Mouse (Mus musculus) liver, postnatal 0 days (tissue): ENCODE measurements at regions not wholly inside any gene's neighbourhood (a gene's known extent, or its start where the extent isn't known, plus 50 kb on each side); places are given as distances from the start of the nearest gene placed in this dataset.
A peak's percentile ranks its signal among the peaks of the same experiment; 100 is the strongest.

ENCODE experiments used
- ATAC-seq: fragments of 200-750 bp; cut with Nextera tagmentation; 2 replicates; pipeline ENCODE4 v1.8.0; 2017; ENCODE audit warnings: mild to moderate bottlenecking, moderate library complexity
- DNase-seq: peaks from one replicate; pipeline ENCODE4 v3.0.0-alpha.2; 2016
- H3K27ac ChIP-seq: fragments of 300-500 bp; sonication (generic); 2 replicates; pipeline ENCODE4 v1.5.1; 2014; ENCODE audit warnings: antibody characterized with exemption, moderate library complexity, mild to moderate bottlenecking, low read depth
- H3K27me3 ChIP-seq: fragments of 300-500 bp; sonication (generic); 2 replicates; pipeline ENCODE4 v1.6.1; 2014; ENCODE audit warnings: low read length, control low read depth, mixed read lengths; ENCODE audit not compliant: insufficient read depth
- H3K36me3 ChIP-seq: fragments of 300-500 bp; sonication (generic); replicated peaks from 2 replicates; pipeline ENCODE4 v1.6.1; 2014; ENCODE audit warnings: mild to moderate bottlenecking, control low read depth, low read length, moderate library complexity, mixed read lengths; ENCODE audit not compliant: insufficient read depth
- H3K4me1 ChIP-seq: fragments of 300-500 bp; sonication (generic); 2 replicates; pipeline ENCODE4 v1.6.1; 2014; ENCODE audit warnings: antibody characterized with exemption, mild to moderate bottlenecking, control low read depth; ENCODE audit not compliant: insufficient read depth
- H3K4me2 ChIP-seq: fragments of 300-500 bp; sonication (generic); 2 replicates; pipeline ENCODE4 v1.6.1; 2014; ENCODE audit warnings: low read depth, mild to moderate bottlenecking, low read length, moderate library complexity, mixed read lengths
- H3K4me3 ChIP-seq: fragments of 300-500 bp; sonication (generic); 2 replicates; pipeline ENCODE4 v1.5.1; 2014; ENCODE audit warnings: low read depth, low read length
- H3K9ac ChIP-seq: fragments of 300-500 bp; sonication (generic); replicated peaks from 2 replicates; pipeline ENCODE4 v1.6.1; 2014; ENCODE audit warnings: mild to moderate bottlenecking, moderate library complexity
- H3K9me3 ChIP-seq: fragments of 300-500 bp; sonication (generic); 2 replicates; pipeline ENCODE4 v1.6.1; 2016; ENCODE audit warnings: mild to moderate bottlenecking, control low read depth, low read length, mixed read lengths
- CTCF ChIP-seq: sonication (generic); IDR thresholded peaks from 2 replicates; pipeline ENCODE4 v1.5.1; 2016; ENCODE audit warnings: antibody characterized with exemption, low read depth
- EP300 ChIP-seq: IDR thresholded peaks from 2 replicates; pipeline ENCODE4 v1.6.1; 2016; ENCODE audit warnings: antibody characterized with exemption, low read depth, mild to moderate bottlenecking
- WGBS: fragments of 180-500 bp; shearing (Covaris S2); extraction: QIAGEN DNeasy Blood & Tissue Kit; methylation state at CpG from one replicate; pipeline ENCODE4 v1.1.7; 2014; ENCODE audit not compliant: insufficient replicate concordance; 5-methylcytosine and 5-hydroxymethylcytosine counted together

DNA sequence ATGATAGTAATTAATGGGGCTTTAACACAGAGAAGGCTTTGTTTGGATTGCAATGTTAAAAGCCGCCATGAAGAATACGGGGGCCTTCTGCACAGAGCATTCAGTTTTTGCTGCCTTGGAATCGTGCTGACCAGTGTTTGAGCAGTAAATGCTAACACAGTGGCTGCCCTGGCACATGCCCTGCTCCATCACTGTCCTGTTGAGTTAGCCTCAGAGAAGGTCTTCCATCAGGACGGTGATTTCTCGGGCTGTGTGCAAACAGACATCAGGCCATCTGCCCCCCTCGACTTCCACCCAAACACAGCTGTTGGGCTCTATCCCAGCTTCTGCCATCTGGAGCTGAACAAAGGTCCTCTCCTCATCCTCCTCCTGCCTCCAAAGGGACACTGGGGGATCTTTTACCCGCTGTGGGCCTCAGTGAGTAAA is 264.6 kb upstream of the Pfn2 start:
- DNase-seq (no peak), ATAC-seq (no peak)
- no peaks in the 10 kb centered on the region for H3K4me1 ChIP-seq
- no peak for TF ChIP-seq EP300
- no peak for TF ChIP-seq CTCF
- no peak overlapping the region for H3K27ac ChIP-seq
- WGBS, result 64% methylated on average over 7 of the region's 7 CpGs
- H3K4me2 ChIP-seq, result no peak overlapping the region
- H3K27me3 ChIP-seq, result no peaks in the 10 kb centered on the region
- H3K9ac ChIP-seq, result no peak overlapping the region
- no peak overlapping the region for H3K4me3 ChIP-seq
- H3K9me3 ChIP-seq, result no peaks in the 10 kb centered on the region
- no peaks in the 10 kb centered on the region for H3K36me3 ChIP-seq

DNA sequence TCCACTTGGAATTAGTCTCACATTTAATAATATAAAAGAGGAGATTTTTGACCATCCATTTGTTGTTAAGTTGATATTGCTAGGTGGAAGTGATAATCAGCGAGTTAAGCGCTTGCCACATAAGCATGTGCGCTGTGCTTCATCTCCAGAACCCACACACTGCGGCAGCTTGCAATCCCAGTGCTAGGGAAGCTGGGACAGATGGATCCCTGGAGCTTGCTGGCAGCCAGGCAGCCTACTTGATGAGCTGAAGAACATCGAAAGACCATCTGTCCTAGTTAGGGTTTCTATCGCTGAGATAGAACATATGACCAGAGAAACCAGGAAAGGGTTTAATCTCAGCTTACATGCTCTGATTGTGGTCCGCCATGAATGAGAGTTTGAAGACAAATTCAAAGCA is 266.1 kb upstream of the Pfn2 start:
- H3K27ac ChIP-seq, result no peak overlapping the region
- no peaks in the 10 kb centered on the region for H3K9me3 ChIP-seq
- WGBS, result 81% methylated on average over 7 of the region's 7 CpGs
- H3K9ac ChIP-seq, result no peak overlapping the region
- TF ChIP-seq CTCF (no peak), EP300 (no peak)
- no peaks in the 10 kb centered on the region for H3K4me1 ChIP-seq
- DNase-seq (no peak), ATAC-seq (no peak)
- no peak overlapping the region for H3K4me2 ChIP-seq
- H3K4me3 ChIP-seq, result no peak overlapping the region
- no peaks in the 10 kb centered on the region for H3K27me3 ChIP-seq
- no peaks in the 10 kb centered on the region for H3K36me3 ChIP-seq

DNA sequence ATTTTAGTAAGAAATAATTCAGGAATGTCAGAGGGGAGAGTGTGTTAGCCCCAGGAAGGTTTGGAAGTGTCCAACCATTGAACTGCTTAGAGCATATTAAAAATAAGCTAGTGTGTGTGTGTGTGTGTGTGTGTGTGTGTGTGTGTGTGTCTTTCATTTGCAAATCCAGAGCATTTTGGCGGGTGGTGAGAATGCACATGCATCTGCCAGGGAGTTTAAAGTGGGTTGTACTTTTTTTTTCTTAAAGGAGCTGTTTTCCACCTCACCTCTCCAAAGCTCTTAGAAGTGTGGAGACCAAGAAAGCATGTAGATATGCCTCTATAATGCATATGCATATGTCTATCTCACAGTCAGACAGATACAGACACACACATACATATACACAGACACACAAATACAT is 267.6 kb upstream of the Pfn2 start:
- TF ChIP-seq CTCF (no peak), EP300 (no peak)
- Histone ChIP-seq H3K27ac (no peak overlapping the region), H3K4me2 (no peak overlapping the region), H3K9me3 (no peaks in the 10 kb centered on the region), H3K9ac (no peak overlapping the region), H3K27me3 (no peaks in the 10 kb centered on the region), H3K4me1 (no peaks in the 10 kb centered on the region), H3K4me3 (no peak overlapping the region), H3K36me3 (no peaks in the 10 kb centered on the region)
- WGBS, result 68% methylated on average over 1 of the region's 1 CpGs
- DNase-seq (no peak), ATAC-seq (no peak)

DNA sequence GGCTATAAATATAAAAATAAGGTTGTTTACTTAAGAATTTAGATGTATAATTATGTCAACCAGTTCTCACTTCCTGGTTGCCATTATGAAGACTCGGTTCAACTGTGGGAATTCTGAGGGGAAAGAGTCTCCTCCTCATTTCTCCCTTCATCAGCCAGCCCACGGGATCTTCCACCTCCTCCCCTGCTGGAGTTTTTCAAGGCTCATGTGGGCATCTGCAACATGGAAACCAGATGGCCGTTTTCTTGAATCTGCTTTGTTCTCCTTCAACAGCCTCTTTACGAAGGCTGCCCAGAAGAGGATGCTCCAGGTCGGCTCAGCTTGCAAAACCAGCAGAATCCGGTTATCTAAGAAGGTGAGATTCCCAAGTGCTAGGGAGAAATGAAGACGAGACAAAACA is 269.0 kb upstream of the Pfn2 start:
- Histone ChIP-seq H3K9ac (no peak overlapping the region), H3K4me2 (no peak overlapping the region), H3K27ac (no peak overlapping the region), H3K4me3 (no peak overlapping the region), H3K4me1 (0 out of 2 replicates have a peak, but pooled peaks cover 2% of the 10 kb centered on the region), H3K36me3 (no peaks in the 10 kb centered on the region), H3K27me3 (no peaks in the 10 kb centered on the region), H3K9me3 (no peaks in the 10 kb centered on the region)
- no peak for TF ChIP-seq CTCF
- TF ChIP-seq EP300, result no peak
- DNase-seq (no peak), ATAC-seq (no peak)
- 66% methylated on average over 7 of the region's 7 CpGs for WGBS

DNA sequence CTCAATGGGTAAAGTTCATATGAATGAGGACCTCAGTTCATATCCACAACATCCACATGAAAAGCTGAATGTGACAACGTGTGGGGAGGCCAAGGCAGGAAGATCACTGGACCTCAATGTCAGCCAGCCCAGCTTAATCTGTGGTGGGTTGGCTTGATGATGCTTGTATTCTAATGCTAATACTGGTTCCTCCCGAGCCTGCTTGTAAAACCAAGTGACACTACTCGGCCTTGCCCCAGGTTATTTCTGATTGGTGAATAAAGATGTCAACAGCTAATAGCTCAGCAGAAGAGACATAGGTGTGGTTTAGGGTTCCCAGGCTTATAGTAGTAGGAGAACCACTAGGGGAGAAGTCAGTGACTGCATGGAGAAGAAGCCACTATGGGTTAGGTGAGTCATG is 272.2 kb upstream of the Pfn2 start:
- Histone ChIP-seq H3K36me3 (no peaks in the 10 kb centered on the region), H3K27me3 (no peaks in the 10 kb centered on the region), H3K9me3 (no peaks in the 10 kb centered on the region), H3K4me1 (peaks cover 5% of the 10 kb centered on the region; the same call in 1 of the 2 replicates), H3K4me2 (no peak overlapping the region), H3K9ac (no peak overlapping the region), H3K4me3 (no peak overlapping the region), H3K27ac (no peak overlapping the region)
- TF ChIP-seq EP300, result no peak
- no peak for TF ChIP-seq CTCF
- ATAC-seq, result no peak
- WGBS, result 49% methylated on average over 3 of the region's 3 CpGs
- no peak for DNase-seq

DNA sequence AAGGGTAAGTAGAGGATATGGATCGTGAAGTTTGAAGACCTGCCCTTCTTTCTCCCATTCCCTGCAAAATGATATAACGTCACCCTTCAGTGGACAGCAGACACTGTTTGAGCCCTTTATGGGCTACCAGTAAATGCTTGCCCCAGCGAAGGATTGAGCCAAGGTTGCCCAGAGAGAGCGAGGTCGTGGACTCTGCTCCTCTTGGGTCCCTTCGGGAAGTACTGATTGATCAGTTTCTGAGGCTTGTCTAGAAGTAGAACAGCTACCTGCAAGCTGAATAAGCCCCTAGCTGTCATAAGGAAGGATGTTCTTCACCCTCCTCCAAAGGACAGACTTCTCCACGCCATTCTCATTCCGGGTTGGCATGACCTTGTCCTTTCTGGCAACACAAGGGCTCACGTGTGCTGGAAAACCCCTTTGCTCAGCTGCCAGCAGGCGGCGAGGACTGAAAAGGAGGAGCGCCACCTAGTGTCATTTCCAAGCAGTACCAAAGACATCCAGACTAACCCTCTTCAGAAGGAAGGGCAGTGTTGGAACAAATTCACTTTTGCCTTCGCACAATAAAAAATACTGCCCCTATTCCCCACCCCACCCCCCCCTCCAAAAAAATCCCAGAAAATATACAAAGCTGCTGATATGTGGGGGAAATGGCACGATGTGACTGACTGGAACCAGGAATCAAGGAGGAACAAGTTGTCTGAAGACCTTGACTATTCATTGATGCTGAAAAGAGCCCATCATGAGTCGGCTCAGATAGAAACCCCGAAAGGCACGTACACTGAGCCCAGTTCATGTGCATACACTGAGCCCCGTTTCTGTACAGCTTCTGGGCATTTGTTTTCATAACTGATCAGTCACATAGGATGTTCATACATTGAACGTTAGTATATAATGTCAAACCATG is 274.8 kb upstream of the Pfn2 start:
- H3K36me3 ChIP-seq, result no peaks in the 10 kb centered on the region

More for the DNA sequence above, 274.8 kb upstream of the Pfn2 start:
- H3K4me2 ChIP-seq, result peak overlapping the region; percentile 44
- no peak overlapping the region for H3K4me3 ChIP-seq
- no peaks in the 10 kb centered on the region for H3K9me3 ChIP-seq
- no peak overlapping the region for H3K27ac ChIP-seq
- ATAC-seq (peak; percentile 79), DNase-seq (peak; percentile 76)
- no peak overlapping the region for H3K9ac ChIP-seq
- TF ChIP-seq EP300 (no peak), CTCF (peak; percentile 95)
- no peaks in the 10 kb centered on the region for H3K27me3 ChIP-seq
- 37% methylated on average over 19 of the region's 19 CpGs for WGBS
- peaks cover 5% of the 10 kb centered on the region; the same call in 1 of the 2 replicates for H3K4me1 ChIP-seq
